Mouse (Mus musculus) adrenal gland, postnatal 14 days (tissue): ENCODE measurements around the gene Icmt. TPM values are rescaled to one million over a fixed set of nuclear protein-coding genes. Genes with fewer than 3 reads are reported as not detected.
A peak's percentile ranks its signal among the peaks of the same experiment; 100 is the strongest.

Experiments
- DNase-seq: peaks from one replicate; pipeline ENCODE4 v3.0.0; 2021; ENCODE audit warnings: mixed read lengths
- total RNA-seq: library from RNA; stranded (reverse); gene quantifications from 2 replicates; pipeline ENCODE4 v1.2.3, GENCODE M21; 2021

Icmt gene
- total RNA-seq, 1 experiment from 2014 or later: 36.9 TPM

DNA sequence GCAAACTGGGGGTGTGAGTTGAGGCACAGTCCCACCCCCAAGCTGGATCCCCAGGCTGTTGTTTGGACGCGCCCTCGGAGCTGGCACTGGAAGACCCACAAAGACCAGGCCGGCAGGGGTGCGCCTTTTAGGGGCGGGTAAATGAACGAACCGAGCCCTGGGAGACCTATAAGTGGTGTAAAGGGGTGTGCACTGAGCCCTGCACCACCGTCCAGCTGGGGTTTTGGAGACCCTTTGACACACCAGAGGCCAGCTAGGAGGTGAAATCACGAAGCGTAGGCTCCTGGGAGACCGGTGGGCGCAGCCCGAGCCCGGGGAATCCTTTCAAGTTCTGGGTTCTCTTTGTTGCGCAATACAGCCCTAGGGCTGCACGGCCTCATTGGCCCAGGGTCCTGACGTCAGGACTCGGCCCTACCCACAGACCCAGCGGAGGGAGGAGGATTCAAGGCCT, 22.3 kb upstream of the Icmt start:
- no peak for DNase-seq

DNA sequence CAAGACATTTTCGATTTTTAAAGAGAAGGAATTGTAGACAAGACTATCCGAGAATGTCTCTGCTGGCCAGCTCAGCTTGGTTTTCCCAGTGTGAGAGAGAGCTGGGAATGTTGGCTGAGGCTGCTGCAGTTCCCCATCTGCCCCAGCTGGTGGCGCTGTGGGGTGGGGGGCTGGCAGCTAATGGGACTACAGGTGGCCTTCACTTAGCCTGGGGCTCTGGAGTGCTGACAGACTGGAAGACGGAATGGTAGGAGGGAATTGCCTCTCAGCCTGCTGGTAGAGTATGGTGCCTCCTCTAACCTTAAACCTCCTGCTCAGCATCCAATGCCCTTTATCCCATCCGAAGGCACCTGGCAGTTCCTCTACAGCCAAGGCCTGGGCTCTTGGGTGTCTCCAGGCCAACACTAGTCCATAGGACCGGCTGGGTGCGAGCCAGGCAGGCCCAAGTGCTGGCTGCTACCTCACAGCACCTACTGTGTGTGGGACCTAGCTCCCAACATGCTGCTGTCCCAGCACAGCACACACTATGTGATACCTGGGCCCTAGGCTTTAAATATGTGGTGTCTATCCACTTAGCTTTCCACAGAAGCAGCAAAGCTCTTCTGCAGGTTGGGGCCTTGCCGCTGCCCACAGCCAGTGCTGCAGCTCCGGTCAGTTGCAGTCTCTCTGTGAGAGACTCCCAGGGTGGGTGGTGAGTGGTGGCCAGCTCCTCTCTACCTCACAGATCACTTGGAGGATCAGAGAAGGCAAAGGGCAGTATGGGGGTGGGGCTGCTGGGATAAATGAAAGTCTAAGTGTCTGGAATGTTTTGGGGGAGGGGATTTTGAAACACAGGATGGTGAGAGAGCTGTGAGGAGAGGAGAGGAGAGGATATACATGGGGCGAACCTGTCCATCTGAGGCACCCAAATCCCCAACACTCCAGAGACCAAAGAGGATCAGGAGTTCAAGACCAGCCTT, 20.4 kb upstream of the Icmt start:
- DNase-seq: peak; percentile 75

GRCm38 (mm10) chr4:152277916-152278315, 19.1 kb upstream of the Icmt start:
- no peak for DNase-seq

- DNase-seq: no peak
These were observed 18.0 kb upstream of the Icmt start for GRCm38 (mm10) chr4:152278986-152279385.

DNA sequence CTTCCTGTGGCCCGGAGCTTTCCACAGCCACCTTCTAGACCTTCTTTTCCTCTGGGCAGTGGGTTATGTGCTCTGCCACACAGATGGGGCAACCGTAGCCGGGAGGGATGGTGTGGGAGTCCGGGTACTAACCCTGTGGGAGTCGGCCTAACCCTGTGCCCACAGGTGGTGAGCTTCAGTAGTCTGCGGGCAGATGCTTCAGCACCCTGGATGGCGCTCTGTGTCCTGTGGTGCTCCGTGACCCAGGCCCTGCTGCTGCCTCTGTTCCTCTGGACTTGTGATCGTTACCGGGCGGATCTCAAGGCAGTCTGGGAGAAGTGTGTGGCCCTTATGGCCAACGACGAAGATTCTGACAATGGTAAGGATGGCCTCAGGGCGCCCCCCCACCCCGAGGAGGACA, 15.4 kb upstream of the Icmt start:
- DNase-seq: no peak

DNA sequence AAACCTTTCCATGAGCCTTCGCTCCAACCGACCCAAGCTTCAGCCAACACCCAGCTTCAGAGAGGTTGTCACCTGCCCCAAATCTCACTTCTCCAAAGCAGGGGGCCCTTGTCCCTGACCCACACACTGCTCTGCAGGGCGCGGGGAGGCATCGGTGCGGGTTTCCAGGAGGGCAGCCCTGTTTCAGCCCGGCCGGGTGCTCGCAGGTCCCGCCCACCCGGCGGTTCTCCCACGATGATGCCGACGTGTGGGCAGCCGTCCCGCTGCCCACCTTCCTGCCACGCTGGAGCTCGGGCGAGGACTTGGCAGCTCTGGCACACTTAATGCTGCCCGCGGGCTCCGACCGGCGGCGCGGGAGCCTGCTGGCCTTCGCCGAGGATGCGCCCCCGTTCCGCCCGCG, 14.3 kb upstream of the Icmt start:
- DNase-seq: no peak

GRCm38 (mm10) chr4:152283186-152283950, 13.7 kb upstream of the Icmt start:
- peak; percentile 94 for DNase-seq

DNA sequence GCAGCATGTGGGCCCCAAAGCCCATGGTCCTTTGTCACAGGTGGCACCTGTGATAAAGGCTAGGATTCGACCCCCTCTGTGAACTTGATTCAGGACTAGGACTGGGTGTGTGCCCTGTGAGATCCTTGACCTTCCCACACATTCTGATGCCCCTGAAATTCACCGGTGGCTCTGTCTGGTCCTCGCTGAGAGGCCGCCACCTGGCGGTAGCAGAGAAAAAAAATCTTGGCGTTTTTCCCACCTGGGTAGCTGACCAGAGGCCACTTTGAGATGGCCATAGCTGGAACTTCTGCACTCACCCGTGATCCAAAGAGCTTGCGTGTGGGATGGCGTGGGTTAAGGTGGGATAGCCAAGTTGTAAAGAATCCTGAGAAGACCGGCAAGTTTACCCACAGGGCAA, 11.5 kb upstream of the Icmt start:
- peak; percentile 75 for DNase-seq

DNA sequence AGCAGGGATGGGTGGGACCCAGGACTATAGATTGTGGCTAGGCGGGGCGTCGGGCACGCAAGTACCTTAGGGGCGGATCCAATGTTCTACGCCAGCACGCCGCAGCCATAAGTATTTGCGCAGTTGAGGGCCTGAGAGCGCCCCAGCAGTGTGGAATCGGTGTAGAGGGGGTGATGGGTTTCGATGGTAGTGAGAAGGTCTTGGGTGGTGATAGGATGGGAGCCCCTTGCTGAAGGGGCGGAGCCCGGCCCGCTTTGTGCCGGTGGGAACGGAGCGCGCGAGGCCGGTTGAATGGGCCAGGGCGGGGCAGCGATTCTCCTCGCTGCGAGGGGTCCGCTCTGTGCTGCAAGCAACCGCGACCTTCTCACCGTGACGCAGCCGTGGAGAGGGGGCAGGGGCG, 10.8 kb upstream of the Icmt start:
- DNase-seq: no peak

DNA sequence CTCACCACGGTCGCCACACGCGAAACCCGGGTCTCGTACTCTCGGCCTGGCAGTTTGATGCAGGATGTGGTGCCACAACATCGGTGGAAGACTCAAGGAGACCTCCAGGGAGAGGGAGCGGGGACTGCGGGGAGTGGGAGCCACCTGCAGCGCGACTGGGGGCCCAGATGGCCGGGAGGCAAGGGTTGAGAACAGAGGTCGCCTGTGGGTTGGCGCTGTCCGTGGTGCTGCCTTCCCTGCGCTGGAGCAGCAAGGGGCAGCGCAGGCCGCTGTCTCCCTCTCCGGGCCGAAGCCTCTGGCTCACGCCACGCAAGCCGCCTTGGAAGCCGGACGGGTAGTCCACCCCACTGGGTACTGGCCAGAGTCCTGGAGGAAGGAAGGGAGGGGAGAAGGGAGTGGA, 10.1 kb upstream of the Icmt start:
- DNase-seq: peak; percentile 87

DNA sequence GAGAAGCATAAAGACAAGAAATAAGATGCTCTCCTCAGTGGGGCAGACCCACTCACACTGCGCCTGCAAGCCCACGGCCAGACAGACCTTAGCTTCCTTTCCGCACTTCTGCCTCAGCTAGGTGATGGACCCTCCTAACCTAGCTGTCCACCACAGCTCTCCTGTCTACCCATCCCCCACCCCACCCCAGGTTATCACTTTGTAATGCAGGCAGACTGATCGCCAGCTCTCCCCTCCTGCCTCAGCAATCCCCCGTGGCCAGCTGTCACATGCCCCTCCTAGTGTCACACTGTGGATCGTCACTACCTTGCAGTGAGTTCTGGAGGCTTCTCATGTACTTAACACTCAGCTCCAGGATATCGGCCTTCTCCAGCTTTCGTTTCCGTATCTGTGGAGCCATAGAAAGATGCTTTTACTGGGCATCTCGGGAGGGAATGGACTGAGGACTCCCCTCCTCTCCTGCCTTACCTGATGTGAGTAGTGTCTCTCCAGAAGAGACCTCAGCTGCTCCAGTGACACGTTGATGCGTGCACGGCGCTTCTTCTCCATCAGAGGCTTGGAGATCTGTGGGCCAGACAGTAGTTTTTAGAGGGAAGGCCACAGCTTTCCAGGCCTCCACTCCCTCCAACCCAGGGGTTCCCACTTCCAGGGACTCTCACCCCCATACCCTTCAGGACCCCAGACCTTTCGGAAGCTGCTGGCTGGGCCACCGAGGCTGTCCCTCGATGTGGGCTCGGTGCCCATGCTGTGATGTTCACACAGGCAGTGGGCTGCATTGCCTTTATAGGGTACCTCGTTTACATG, 9.5 kb upstream of the Icmt start:
- no peak for DNase-seq

DNA sequence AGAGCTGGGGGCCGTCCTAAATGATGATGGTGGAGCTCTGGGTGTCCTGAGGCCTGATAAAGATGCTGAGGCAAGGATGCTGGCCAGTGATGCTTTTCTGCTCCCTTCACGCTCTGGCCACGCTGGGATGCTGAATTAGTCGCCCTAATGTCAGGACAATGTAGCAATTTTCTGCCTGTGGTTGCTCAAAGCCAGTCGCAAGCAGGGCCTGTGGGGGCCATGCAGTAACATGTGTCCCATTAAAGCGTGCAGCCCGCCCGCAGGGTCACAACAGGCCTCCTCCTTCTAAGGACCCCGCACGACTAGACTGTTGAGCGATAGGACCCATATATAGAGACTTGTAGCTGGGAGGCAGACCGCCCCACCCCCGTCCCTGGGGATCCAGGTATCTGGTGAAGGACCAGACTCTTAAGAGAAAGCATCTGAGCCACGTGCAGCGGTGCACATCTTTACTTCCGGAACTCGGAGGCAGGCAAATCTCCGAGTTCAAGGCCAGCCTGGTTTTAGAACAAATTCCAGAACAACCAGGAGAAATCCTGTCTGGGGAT, 8.6 kb upstream of the Icmt start:
- no peak for DNase-seq

- DNase-seq: no peak
These were observed 6.6 kb upstream of the Icmt start for GRCm38 (mm10) chr4:152290385-152290784.

- no peak for DNase-seq
These were observed 6.0 kb upstream of the Icmt start for GRCm38 (mm10) chr4:152290991-152291390.

DNA sequence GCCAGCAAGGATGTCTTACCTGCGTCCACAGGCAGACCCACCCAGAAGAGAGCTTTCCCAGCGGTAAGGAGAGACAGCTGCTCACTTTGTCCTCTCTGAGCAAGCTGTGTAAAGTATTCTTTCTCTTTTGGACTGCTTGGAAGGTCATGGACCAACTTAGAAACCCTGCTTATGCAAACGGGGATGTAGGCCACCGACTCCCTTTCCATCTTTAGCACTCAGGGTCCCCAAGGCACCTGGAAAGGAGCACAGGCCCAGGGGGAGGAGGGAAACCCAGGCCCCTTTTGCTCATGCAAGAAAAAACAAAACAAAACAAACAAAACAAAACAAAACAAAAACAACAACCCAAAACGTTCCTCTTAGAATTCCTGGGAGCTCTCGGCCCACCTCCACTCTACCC, 5.5 kb upstream of the Icmt start, which contains the start of gene Hes3:
Gene Hes3, minus strand, starts transcription at position 101 of the 400 bp plus-strand sequence.
- no peak for DNase-seq

GRCm38 (mm10) chr4:152292102-152292765, 4.8 kb upstream of the Icmt start:
- no peak for DNase-seq

GRCm38 (mm10) chr4:152294188-152294929, 2.7 kb upstream of the Icmt start:
- no peak for DNase-seq

DNA sequence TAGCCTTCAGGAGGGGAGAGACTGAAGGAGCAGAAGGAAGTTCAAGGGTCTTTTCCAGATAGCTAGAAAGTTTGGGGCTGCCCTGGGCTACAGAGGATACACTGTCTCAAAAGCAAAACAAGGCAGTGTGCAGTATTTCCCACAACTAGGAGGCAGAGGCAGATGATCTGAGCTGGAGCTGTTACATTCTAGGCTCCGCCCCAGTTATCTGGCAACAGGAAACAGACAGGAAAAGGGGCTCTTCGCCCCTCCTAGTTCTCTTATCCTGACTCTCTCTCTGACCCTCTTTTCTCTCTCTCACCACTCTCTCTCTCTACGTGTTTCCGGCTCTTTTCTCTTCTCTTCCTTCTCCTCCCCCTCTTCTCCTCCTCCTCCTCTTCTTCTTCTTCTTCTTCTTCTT, 1.1 kb upstream of the Icmt start:
- DNase-seq: no peak

DNA sequence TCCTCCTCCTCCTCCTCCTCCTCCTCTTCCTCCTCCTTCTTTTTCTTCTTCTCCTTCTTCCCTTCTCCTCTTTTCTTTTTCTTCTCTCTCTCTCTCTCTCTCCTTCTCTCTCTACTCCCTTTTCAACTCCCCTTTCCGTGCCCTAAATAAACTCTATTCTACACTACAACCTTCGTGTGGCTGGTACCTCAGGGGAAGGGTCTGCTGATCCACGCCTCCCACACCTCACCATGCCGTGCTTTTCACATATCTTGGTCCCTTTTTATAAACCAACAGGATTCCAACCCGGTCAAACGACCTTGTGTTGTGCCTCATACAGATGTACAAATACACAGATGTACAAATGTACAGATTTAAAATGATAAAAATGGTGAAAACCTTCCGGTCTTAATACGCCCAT, 656 bp upstream of the Icmt start:
- DNase-seq: no peak

DNA sequence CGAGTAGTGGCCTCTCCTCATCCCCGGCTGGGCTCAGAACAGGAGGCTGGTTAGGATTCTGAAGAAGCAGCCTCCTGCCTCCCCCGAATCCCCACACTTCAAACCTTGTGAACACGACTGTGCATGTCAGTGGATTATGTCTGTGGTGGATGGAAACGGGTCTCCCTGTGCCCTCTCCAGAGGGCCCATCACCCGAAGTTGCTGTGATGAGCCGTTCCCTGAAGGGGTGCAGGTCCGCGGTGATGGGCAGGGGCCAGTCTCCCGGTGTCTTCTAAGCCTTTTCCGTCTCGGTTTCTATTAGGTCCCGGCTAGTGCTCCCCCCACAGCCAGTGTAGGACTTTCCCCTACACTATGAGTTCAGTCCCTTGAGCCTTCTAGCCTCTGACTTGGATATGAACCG, 1.8 kb downstream of the Icmt start:
- DNase-seq: no peak

DNA sequence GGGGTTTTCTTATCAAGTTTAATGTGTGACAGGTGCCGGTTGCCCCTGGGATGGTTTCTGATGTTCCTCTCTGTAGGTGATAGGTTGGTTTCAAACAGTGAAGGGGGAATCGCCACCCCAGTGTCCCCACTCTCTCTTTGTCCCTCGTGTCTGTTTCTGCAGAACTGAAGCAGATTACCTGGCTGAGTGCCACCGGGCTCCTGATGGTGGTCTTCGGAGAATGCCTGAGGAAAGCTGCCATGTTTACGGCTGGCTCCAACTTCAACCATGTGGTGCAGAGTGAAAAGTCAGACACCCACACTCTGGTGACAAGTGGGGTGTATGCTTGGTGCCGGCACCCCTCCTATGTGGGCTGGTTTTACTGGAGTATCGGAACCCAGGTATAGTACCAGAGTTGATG, 3.3 kb downstream of the Icmt start:
- no peak for DNase-seq
